Mouse (Mus musculus) small intestine, adult 2 months (tissue): Measurements from ENCODE around the gene Syngr3.

Experiments used
- CTCF ChIP-seq: fragments of 200-500 bp; IDR thresholded peaks from 2 replicates; pipeline ENCODE4 v1.5.1; 2012; ENCODE audit warnings: low read depth, mild to moderate bottlenecking, control low read depth, inconsistent platforms, low read length, moderate library complexity, mixed read lengths; ENCODE audit not compliant: insufficient replicate concordance, insufficient read length; ENCODE audit errors: extremely low read depth
- POLR2A ChIP-seq: fragments of 200-500 bp; IDR thresholded peaks from 2 replicates; pipeline ENCODE4 v1.6.1; 2012; ENCODE audit warnings: low read depth, mild to moderate bottlenecking, control low read depth, inconsistent platforms, low read length, moderate library complexity

DNA sequence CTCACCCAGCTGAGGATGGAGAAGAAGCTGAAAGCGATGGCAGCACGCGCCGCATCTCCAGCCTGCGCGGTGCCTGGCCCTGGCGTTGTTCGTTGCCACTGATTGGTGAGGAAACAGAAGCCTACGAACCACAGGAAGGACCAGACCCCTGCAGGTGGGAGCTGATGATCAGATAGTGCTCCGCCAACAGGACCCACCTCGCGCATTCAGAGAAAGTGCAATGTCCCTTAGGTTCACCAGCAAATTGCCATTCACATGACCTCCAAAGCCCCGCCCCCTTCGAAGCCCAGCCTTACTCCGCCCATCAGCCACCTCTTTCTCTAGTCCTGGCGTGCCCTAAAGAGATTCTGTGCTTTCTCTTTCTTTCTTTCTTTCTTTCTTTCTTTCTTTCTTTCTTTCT, 3.2 kb downstream of the Syngr3 start:
- TF ChIP-seq CTCF (no peak), POLR2A (no peak)
